Mouse (Mus musculus) CH12.LX (cell line): ENCODE data around the gene Slc27a2.

Source experiments
- CTCF ChIP-seq, 2 experiments: IDR thresholded peaks in 1 of 2; conservative IDR thresholded peaks in 1 of 2; 2 replicates each; pipeline ENCODE4 v1.5.1; 2011 to 2012; ENCODE audit warnings: low read depth in 2 of 2, low read length in 2 of 2, improper control_type of control experiment in 1 of 2, inconsistent platforms in 1 of 2, mild to moderate bottlenecking in 1 of 2, moderate library complexity in 1 of 2
- E2F4 ChIP-seq: IDR thresholded peaks from 2 replicates; pipeline ENCODE4 v1.6.1; 2011; ENCODE audit warnings: low read depth, low read length, improper control_type of control experiment; ENCODE audit not compliant: insufficient replicate concordance
- HCFC1 ChIP-seq: IDR thresholded peaks from 2 replicates; pipeline ENCODE4 v1.6.1; 2012; ENCODE audit warnings: low read depth, mild to moderate bottlenecking, inconsistent platforms, low read length, improper control_type of control experiment
- KAT2A ChIP-seq: IDR thresholded peaks from 2 replicates; pipeline ENCODE4 v1.6.1; 2012; ENCODE audit warnings: low read length, improper control_type of control experiment, inconsistent platforms; ENCODE audit not compliant: insufficient replicate concordance
- MAX ChIP-seq: IDR thresholded peaks from 2 replicates; pipeline ENCODE4 v1.6.1; 2011; ENCODE audit warnings: low read length, improper control_type of control experiment
- MYC ChIP-seq: IDR thresholded peaks from 2 replicates; pipeline ENCODE4 v1.6.1; 2011; ENCODE audit warnings: low read depth, mild to moderate bottlenecking, improper control_type of control experiment, low read length
- NELFE ChIP-seq: IDR thresholded peaks from 2 replicates; pipeline ENCODE4 v1.6.1; 2011; ENCODE audit warnings: low read depth, low read length, improper control_type of control experiment
- POLR2AphosphoS2 ChIP-seq: IDR thresholded peaks from 2 replicates; pipeline ENCODE4 v1.6.1; 2011; ENCODE audit warnings: low read depth, low read length, improper control_type of control experiment
- TCF12 ChIP-seq: IDR thresholded peaks from 2 replicates; pipeline ENCODE4 v1.6.1; 2014; ENCODE audit warnings: low read depth, mild to moderate bottlenecking, inconsistent platforms, low read length, improper control_type of control experiment

- TF ChIP-seq TCF12 (no peak), CTCF (conservative IDR thresholded peaks at IDR 0.05 in 1 of 2, IDR thresholded peaks at IDR 0.05 in 1 of 2; ENCODE audit: low read depth in 2 of 2, low read length in 2 of 2) (no peak), NELFE (no peak), MAX (no peak), HCFC1 (no peak), MYC (no peak), KAT2A (no peak), E2F4 (no peak), POLR2AphosphoS2 (no peak)
These were observed 7.9 kb downstream of the Slc27a2 start for GRCm38 (mm10) chr2:126560094-126560493.
